Mouse (Mus musculus): ENCODE results near the gene Lrrc4.

The Lrrc4 gene

DNA sequence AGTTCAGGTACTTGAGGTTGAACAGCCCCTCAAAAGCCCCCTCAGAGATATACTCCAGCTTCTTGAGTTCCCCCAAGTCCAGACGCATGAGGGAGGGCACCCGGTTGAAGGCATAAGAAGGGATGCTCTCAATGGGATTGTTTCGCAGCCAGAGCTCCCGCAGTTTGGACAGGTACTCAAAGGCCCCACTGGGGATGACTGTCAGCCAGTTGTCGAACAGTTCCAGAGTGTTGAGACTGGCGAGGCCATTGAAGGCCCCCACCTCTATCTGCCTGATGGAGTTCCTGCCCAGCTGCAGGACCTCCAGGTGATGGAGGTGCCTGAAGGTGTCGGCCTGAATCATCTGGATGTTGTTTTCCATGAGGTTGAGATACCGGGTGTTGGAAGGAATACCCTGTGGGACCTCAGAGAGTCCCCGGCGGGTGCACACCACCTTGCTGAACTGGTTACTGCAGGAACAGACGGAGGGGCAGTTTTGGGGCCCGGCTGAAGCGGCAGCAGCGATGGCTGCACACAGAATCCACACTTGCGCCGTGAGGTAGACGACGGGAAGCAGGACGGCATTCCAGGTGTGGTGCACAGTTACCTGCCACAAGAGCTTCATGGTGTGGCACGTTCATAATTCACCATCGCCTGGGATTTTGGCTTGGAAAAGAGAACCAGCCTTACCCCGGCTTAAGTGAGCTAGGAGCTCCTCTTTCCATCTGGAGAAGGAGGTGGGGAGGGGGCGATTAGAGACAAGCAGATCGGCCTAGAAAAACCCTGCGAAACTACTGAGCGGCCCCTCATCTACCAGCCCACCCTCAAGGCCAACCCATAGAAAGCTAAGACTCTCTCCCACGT, at the start of gene Lrrc4:
Gene Lrrc4 (minus strand): TSS at position 737 of the 843 bp plus-strand sequence.
- DNase-seq, result peak; percentile 38

DNA sequence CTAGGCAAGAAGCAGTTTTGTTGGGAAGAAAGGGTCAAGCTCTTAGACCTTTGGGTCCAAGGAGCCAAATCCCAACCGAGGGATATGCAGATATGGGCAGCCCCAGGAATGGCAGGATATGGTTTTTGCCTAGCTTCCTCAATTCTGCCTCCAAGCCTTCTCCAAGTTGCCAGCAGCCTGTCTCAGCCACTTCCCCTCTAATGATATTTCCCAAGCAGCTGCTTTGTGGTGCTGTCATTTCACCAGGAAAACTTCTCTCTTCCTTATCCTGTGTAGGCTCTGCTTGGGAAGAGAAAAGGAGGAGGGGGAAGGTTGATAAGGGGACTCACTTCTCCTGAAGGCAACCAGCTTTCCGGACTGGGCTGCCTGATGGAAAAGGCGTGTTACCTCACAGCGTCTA, 49.4 kb upstream of the Lrrc4 start:
- DNase-seq, result no peak

DNA sequence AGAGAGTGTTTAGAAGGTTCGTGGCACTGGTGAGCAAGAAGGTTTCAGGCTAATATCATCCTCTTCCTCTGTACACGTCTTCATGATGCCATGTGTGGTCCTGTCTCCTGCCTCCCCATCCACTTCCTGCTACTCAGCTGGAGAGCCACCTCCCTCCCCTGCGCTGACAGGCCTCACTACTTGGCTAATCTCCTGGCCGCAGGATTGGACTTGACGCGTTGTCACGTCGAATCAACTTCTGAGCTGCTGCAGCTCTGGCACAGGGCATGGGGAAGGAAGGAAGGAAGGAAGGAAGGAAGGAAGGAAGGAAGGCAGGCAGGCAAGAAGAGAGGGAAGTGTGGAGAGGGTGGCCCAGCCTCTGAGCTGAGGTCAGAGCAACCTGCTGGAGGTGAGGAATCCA, 47.8 kb upstream of the Lrrc4 start:
- no peak for DNase-seq

DNA sequence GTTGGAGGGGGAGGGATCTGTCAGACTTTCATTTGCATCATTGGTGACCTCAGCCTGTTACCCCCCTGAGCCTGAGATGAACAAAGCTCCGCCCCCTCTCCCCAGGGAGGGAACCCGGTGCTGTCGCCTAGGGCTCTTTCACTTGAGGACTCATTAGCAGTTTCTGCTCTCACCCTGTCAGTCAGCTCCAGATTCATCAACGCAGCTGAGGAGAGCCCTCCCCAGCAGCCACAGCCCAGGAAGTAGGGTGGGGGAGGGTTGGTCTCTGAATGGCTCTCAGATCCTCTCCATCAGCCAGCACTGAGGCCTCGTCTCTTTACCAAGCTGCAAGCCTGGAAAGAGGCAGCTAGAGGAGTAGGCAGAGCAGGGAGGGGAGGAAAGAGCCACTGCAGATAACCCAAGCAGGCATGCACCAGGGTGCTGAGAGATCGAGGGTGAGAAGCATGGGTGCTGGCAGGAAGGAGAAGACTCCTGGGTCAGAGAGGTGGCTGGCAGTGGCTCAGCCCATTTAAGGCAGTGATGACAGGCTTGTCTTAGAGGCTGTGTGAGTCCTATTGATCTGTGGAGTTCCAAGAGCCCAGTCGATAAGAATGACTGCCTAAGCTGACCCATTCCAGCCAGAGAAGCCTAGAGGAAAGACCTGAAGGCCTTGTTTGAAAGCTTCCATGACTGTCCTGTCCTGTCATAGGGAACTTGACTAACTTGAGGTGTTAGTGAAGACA, 46.6 kb upstream of the Lrrc4 start:
- no peak for DNase-seq

DNA sequence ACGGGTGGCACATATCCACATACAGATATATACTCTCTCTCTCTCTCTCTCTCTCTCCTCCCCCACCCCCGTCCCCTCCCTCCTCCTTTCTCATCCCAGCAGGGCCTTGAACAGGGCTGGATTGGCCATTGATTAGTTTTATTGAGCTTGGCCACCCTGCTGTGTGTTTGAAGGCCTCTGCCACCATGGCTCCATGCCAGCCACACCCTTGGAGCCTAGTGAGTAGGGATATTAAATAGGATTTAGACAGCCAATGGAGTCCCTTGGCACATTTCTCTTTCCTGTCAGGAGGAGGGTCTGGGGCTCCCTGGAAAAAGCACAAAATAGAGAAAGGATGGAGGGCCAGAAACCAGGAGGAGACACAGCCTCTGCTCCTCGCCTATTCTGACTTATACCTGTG, 44.9 kb upstream of the Lrrc4 start:
- no peak for DNase-seq

DNA sequence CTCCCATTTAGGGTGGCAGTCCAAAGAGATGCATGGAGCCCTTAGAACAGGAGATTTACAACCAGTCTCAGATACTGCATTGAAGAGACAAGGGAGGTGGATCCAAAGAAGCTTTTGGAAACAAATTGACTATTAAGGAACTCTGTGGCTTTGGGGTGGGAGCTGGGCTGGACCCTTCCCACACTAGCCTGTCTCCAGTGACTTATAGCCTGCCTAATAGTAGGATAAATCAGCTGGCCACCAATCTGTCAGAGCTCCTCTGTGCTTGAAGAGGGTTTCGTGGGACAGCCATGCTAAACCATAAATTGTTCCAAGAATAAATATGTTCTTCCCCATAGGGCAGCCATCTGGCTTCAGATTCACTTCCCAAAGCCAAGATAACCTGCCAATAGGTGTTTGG, 43.8 kb upstream of the Lrrc4 start:
- no peak for DNase-seq

DNA sequence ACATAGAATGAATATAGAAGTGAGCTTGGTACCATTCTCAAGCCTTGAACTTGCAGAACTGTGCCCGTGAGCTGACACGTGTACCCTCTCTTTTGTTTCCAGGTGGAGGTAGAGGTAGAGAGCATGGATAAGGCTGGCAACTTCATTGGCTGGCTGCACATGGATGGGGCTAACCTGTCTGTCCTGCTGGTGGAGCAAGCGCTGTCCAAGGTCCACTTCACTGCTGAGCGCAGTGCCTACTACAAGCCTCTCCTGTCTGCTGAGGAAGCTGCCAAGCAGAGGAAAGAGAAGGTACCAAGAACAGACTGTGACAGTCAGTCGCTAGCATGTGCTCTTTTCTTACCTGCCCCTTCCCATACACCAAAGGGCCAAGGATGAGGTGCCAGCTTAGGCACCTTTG, 43.2 kb upstream of the Lrrc4 start:
- DNase-seq, result no peak

DNA sequence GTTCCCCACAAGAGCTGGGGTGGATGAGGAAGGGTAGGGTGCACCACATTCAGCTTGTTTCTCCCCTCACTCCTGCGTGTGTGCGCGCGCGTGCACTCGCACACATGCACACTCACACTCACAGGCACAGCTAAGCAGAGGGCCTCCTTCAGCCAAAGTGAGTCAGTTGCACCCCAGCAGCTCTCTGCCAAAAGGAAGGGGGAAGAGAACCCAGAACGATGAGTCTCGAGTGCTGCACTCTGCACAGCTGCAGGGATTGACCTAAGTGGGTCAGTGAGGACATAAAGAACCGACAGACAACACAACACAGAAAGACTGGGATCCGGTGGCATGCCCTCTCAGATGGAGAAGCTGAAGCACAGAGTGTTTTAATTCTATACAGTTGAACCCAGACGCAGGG, 42.5 kb upstream of the Lrrc4 start:
- DNase-seq, result no peak

DNA sequence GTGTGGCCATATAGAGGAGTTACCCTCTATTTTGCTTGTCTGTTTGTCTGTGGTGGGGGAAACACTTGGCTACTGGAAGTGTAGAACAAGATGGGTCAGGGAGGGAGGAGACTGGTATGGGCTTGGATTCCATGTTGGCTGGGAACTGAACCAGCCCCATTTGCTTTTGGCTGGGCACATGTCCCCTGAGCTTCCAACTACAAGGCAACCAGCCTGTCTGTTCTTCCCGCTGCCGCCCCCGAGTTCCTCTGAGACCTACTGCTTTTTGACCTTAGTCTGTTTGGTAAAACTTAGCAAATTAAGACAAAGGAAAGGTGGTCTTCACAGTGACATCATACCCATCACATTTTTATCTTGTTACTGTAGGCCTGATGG, 40.9 kb upstream of the Lrrc4 start:
- DNase-seq, result no peak

DNA sequence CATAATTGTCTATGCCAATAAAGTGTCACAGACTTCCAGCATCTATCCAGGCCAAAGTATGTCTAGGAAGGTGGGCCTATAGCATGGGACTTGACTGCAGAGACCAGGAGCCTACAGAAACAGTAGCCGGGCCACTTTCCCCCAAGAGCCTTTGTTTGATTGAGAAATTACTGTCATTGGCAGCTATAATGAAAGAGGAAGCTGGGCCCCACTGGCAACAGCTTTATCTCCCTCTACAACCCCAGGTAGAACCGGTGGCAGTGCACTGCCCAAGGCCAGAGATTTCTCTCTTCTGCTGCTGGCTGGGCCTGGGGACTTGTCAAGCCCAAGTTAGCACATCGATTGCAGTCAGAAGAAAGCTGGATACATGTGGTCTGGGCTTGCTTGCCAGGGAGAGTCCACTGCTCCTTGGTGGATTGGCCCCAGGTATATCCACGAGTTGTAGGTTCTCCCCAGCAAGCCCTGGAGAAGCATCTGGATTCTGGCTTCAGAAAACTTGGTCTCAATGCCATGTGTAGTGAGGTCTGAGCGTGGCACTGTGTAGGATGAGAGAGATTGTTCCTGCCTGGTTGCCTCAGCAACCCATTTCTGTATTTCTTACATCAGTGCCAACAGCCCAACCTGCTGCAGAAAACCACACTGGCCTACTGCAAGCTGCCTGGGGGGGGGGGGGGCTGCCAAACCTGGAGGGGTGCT, 40.3 kb upstream of the Lrrc4 start:
- peak; percentile 33 for DNase-seq

DNA sequence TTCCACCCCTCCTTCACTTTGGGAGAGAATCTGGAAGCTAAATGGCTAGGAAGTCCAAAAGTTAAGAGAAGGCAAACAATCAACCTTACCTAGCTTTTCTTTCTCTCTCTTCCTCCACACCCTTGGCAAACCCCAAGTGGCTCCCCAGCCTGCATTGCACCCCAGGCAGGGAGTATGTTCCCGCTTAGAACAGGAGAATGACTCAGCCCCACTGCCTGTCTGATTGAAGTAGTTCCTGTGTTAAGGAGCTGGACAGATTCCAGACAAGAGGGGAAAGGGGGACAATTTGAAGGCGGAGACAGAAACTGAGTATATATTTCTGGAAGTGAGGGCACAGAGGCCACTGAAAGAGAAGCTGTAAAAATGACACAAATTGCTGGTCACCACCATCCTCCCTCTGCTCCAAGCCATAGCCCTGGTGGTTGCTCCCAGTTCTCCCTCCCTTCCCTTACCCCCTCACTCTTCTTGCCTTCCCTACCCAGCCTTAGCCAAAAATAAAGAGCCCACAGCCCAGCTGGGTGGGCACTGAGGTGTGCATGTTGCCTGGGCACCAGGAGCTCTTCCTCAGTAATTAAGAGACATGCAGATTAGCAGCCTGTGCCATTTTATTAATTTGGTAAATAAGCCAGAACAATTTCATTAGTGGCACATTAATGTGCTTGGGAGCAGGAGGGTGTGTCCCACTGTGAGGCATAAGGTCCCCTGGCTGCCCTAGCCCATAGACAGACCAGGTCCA, 36.1 kb upstream of the Lrrc4 start:
- no peak for DNase-seq

DNA sequence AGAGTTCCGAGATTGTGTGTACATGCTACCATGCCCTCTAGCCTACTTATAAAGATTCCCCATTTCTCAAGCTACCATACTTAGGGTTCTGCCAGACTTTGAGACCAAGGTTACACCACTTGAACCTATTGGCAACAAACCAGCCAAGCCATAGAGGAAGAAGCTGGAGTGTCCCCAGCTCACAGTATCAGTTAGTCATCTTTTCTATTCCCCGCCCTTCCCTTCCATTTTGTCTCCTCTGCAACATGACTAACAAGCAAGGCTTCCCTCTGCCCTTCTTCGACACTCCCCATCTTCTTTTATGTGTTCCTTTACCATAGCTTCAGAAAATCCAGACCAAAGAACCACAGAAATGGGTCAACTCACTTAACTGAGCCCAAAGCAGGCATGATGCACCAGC, 34.7 kb upstream of the Lrrc4 start:
- no peak for DNase-seq

DNA sequence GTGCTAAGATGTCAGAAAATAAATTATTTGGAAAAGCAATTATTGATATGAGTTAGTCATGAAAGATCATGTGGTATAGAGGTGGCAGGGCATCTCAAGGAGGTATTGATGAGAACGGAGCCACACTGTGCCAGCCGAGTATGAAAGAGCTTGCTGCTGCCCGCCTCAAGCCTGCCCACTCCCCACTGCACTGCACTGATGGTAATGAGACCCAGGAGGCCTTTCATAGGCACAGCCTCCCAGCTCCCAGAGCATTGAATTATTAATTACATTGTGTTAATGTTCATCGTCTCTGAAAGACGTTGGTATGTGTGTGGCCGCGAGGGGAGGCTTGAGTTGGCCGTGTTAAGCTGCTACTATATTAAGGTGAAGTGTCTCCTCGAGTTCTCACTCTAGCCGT, 33.6 kb upstream of the Lrrc4 start:
- no peak for DNase-seq

DNA sequence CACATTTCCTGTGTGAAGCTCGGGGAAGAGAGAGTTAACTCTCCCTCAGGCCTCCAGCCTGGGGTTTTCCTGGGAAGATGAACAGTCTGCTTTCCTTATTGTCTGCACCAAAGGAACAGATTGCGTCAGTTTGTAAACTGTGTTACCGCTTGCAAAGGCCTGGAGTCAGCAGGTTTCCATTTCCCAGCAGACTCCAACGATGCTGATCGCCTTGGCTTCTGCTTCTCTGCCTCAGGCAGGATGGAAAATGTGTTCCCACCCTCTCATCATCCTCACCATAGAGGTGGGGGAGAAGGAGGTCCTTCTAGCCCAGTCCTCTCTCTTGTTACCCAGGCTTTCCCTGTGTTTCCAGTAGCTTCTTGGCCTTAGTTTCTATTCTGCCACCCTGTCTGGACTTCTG, 33.1 kb upstream of the Lrrc4 start:
- DNase-seq, result no peak

DNA sequence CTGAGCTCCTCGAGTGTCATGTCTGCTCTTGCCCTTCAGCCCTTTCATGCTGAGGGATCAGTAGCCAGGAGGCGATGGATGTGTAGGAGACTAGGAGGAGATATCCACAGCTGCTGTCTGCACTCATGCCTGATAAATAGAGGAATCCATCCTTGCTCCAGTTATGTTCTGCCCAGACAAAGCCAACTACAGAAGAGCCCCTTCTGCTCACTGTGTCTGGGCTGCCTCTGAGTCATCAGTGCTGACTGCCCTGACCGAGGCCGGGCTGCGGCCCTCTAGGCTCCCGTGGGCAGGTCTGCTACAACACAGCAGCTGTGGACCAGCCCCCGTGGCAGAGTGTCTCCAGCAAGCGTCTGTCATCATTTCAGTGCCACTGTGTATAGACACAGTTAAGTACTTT, 30.8 kb upstream of the Lrrc4 start:
- no peak for DNase-seq

DNA sequence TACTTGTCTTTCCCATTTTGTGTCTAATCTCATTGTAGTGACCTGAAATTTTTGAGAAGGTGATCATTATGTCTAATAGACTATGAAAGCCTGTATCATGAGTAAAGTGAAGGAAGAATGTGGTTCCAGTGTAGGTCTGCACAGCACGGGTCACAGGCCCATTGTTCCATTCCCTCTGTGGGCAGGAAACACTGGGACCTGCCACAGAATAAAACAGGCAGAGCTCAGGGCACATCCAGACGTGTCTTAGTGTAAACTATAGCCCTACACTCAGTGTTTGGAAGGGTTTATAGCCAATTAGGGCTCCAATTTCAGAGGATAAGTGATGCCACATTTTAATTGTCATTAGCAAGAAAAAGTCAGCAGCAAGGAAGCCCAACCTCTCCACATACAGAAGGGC, 29.4 kb upstream of the Lrrc4 start:
- no peak for DNase-seq

DNA sequence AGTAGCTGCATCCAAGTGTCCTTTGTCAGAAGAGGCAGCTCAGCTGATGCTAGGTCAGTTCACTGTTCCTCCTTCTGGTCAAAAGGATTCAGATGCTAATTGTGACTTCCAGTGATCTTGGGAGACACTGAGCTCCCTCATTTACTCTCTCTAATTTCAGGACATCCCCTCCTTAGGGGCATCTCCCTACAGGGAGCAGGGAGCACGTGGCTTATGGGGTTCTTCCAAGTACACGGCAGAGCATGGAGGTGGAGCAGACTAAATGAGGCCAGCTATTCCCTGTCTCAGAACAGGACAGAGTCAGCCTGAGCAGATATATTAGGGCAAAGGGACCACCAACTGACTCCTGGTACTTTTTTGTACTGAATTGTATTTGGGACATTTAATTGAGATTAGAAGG, 28.9 kb upstream of the Lrrc4 start:
- DNase-seq, result no peak

DNA sequence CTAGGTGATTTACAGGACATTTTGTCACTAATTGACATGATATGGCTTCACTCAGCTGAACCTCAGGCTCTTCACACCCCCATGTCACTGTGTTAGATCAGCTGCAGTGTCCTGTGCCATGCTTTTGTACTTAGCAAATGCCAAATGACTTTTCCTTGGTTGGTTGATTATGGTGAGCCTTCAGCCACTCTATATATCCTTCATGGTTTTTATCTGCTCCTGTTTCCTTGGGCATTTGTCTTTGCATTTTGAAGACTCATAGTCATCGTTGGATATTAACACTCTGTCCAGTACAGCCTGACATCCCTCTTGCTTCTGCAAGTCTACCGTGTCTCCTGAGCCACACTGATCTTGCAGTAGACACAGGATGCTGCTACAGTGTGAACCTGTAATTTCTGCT, 27.5 kb upstream of the Lrrc4 start:
- no peak for DNase-seq

DNA sequence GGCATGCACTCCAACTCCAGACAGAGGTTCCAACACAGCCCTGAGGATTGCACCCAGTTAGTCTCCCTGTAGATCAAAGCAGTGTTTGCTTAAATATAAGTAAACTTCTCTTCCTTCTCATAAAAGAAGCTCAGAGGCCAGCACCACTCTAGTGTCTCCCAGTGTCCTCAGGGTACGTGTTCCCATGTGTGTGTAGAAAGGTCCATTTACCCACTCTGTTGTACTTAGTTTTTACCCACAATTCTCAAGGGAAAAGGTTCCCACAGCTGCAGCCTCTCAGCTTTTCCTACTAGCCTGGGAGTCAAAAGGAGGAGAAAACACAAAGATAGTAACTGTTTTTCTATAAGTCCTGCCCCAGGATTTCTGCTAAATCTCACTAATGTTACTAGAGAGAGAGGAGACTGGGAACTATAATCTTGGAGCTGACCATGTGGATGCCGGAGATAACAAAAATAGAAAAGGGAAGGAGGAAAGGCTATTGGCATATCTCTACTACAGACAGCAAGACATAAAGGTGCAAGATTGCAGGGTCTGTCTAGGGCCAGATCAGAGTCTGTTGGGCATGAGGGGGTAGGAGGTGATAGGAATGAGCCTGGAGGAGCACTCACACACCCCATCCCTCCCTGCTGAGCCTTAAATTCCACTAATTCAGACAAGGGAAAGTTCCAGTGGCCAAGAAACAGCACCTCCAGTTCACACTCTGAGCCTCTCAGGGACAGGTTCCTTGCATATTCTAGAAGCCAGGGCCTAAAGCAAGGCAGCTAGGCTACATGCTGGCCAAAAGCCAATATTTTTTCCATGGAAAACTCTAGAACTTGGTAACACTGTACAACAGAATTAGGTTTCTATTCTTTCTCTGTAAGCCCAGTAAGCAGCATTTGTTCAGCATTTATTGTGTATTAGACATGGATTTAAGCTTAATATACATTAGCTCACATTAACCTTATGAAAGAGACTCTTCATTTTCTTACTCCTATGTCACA, 25.9 kb upstream of the Lrrc4 start:
- no peak for DNase-seq

DNA sequence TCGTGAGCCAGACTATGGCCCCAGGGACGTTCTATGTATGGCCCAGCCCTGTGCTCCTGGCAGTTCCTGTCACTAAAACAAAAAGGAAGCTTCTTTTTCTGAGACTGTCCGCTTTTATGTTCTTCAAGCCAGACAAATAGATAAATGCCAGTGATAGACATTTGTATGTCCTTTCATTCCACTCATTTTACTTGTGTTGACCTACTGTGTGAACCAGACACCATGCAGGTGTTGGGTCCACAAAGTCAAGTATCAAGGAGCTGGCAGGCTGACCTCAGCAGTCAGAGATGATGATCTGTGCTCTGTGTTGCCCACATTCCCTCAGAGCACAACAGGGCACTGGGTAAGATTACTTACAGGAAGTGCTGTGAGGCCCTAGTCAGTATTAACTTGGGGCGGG, 25.2 kb upstream of the Lrrc4 start:
- no peak for DNase-seq

DNA sequence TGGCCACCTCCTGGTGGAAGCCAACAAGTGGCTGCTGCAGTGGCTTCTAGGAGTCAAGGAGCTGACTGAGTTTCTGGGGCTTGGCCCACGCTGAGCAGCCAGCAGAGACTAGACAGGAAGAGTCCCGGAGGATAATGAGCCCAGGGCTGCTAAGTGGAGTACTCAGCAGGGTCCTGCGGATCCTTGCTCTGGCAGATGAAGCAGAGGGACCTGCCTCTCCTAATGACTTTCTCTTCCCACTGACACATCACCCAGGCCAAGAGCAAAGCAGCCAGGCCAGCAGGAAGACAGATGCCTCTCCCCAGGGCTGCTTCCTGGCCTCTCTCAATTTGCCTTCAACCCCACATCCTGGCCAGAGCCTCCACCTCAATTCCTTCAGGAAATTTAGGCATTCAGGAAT, 23.9 kb upstream of the Lrrc4 start:
- no peak for DNase-seq

DNA sequence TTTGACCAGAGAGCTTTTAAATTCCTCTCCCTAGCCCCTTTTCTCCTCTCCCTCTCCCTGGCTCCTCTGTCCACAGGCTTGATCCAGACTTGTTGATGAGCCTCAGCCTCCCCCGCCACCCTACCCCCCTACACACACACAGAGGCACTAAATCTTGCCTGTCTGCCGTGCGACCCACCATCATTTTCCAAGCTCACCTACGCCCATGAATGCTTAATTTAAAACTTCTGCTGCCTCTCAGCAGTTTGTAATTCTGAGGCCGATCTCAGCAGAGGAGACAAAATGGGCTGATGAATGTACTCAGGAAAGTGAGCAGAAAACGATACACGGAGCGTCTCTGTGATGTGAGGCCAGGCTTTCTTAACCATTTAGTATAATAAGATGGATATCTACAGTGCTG, 23.1 kb upstream of the Lrrc4 start:
- DNase-seq, result no peak

Measured in right cerebral cortex, postnatal 25 days (tissue).